Comparison of ENCODE assay signal across 13 mouse cellular contexts in genomic region chr6:115072024-115072423, GRCm38 (mm10). TPM values are rescaled to one million over a fixed set of nuclear protein-coding genes. Genes with fewer than 3 reads are reported as not detected.
DNase-seq lines count a peak whose midpoint lies in the region; ATAC-seq and TF ChIP-seq lines count a peak whose summit lies in the region.
"Had no signal": no experiment of that assay in that cellular context is flagged by ENCODE, and none has a peak within 500 bp of the region (broad histone marks: within the 10 kb centered on the region; RNA-seq: fewer than 3 reads in every experiment).

No protein-coding gene starts in this region.

- H3K4me1 ChIP-seq in hindbrain, embryonic 16.5 days (ENCODE audit: control insufficient read depth, insufficient read depth, low read depth, low read length), result no peaks in the 10 kb centered on the region; the same call in 1 of the 2 replicates
- no peaks in the 10 kb centered on the region for H3K4me1 ChIP-seq in hindbrain, embryonic 14.5 days (replicated peaks; ENCODE audit: control insufficient read depth, insufficient read depth, low read length)
- H3K4me1 ChIP-seq: neural tube, embryonic 13.5 days had no signal

- no peak overlapping the region for H3K4me3 ChIP-seq in hindbrain, embryonic 16.5 days (ENCODE audit: low read length)
- H3K4me3 ChIP-seq in hindbrain, embryonic 14.5 days (replicated peaks; ENCODE audit: low read length), result no peak overlapping the region
- H3K4me3 ChIP-seq: erythroblast, embryonic 14.5 days; limb, embryonic 12.5 days; megakaryocyte, embryonic 14.5 days; neural tube, embryonic 13.5 days had no signal

- TF ChIP-seq CTCF in brain, embryonic 14.5 days (IDR thresholded peaks at IDR 0.05; ENCODE audit: borderline replicate concordance, extremely low read depth, insufficient read depth, insufficient read length), result no peak

- H3K9me3 ChIP-seq in hindbrain, embryonic 16.5 days (ENCODE audit: control insufficient read depth, low read length), result no peaks in the 10 kb centered on the region
- H3K9me3 ChIP-seq in hindbrain, embryonic 14.5 days (ENCODE audit: control insufficient read depth, low read length), result no peaks in the 10 kb centered on the region
- H3K9me3 ChIP-seq: limb, embryonic 12.5 days; megakaryocyte, embryonic 14.5 days; neural tube, embryonic 13.5 days had no signal

- peak; percentile 54 for ATAC-seq in hindbrain, embryonic 16.5 days
- no peak for ATAC-seq in hindbrain, embryonic 14.5 days (ENCODE audit: low FRiP score)

- TF ChIP-seq POLR2A in brain, embryonic 14.5 days (IDR thresholded peaks at IDR 0.05; ENCODE audit: borderline replicate concordance, extremely low read depth, insufficient read depth, insufficient read length, poor library complexity, severe bottlenecking), result no peak

- H3K27ac ChIP-seq in hindbrain, embryonic 16.5 days (ENCODE audit: low read depth, low read length), result no peak overlapping the region
- no peak overlapping the region for H3K27ac ChIP-seq in hindbrain, embryonic 14.5 days
- H3K27ac ChIP-seq: limb, embryonic 12.5 days; neural tube, embryonic 13.5 days had no signal

- DNase-seq in hindbrain, embryonic 14.5 days (ENCODE audit: low spot score), result no peak
- DNase-seq in right cerebral cortex, adult 2 months (ENCODE audit: low spot score in 2 of 2), result peak; percentile 41 to 48
- no peak for DNase-seq in right cerebral cortex, postnatal 25 days
- peak; percentile 76 for DNase-seq in brain, embryonic 14.5 days (ENCODE audit: low read depth)
- peak; percentile 22 for DNase-seq in lung, postnatal 36 days
- DNase-seq in kidney, postnatal 4 days, result no peak
- no peak for DNase-seq in cerebellum, adult 9-10 months
- DNase-seq: kidney, adult 2 months had no signal

- no peaks in the 10 kb centered on the region for H3K27me3 ChIP-seq in hindbrain, embryonic 16.5 days (replicated peaks; ENCODE audit: control insufficient read depth, insufficient read depth, low read length)
- H3K27me3 ChIP-seq in hindbrain, embryonic 14.5 days (ENCODE audit: control insufficient read depth, insufficient read depth, low read length), result no peaks in the 10 kb centered on the region
- H3K27me3 ChIP-seq: limb, embryonic 12.5 days; neural tube, embryonic 13.5 days had no signal

- H3K36me3 ChIP-seq in hindbrain, embryonic 16.5 days (ENCODE audit: control insufficient read depth, insufficient read depth, low read length), result no peaks in the 10 kb centered on the region
- H3K36me3 ChIP-seq in hindbrain, embryonic 14.5 days (replicated peaks; ENCODE audit: control insufficient read depth, insufficient read depth), result no peaks in the 10 kb centered on the region
- H3K36me3 ChIP-seq: limb, embryonic 12.5 days; neural tube, embryonic 13.5 days had no signal

- no peak overlapping the region for H3K9ac ChIP-seq in hindbrain, embryonic 16.5 days (ENCODE audit: low read depth, low read length)
- no peak overlapping the region for H3K9ac ChIP-seq in hindbrain, embryonic 14.5 days
- H3K9ac ChIP-seq: limb, embryonic 12.5 days; neural tube, embryonic 13.5 days had no signal

- WGBS in hindbrain, embryonic 16.5 days, result 56% methylated on average over 2 of the region's 2 CpGs
- WGBS in hindbrain, embryonic 14.5 days, result 71% methylated on average over 2 of the region's 2 CpGs

- no peak overlapping the region for H3K4me2 ChIP-seq in hindbrain, embryonic 16.5 days (ENCODE audit: low read length)
- no peak overlapping the region for H3K4me2 ChIP-seq in hindbrain, embryonic 14.5 days (replicated peaks)
- H3K4me2 ChIP-seq: limb, embryonic 12.5 days; neural tube, embryonic 13.5 days had no signal

RNA-seq across cellular contexts. Expression of gene Tamm41, which starts 34.3 kb away (rescaled TPM):
- 46.7 and 48.6 TPM in 2 replicates for polyA plus RNA-seq in hindbrain, embryonic 16.5 days (2015; fragmentation: Nextera tagmentation; extraction: Ambion mirVana)
- polyA plus RNA-seq in hindbrain, embryonic 14.5 days (2014; fragmentation: Nextera tagmentation; extraction: Ambion mirVana), result 51.8 and 53.8 TPM in 2 replicates
- polyA plus RNA-seq in brain, embryonic 14.5 days (2012; rRNA removed), result 38.6 and 46.8 TPM in 2 replicates

Comparison
In these comparisons a context has a peak if more than half of its experiments do, and no peak if none do; other contexts are left out.
1. DNase-seq: peak in right cerebral cortex, adult 2 months (2 of 2), brain, embryonic 14.5 days (single experiment) and lung, postnatal 36 days (single experiment); none in hindbrain, embryonic 14.5 days (single experiment), right cerebral cortex, postnatal 25 days (single experiment), kidney, postnatal 4 days (0 of 2) and cerebellum, adult 9-10 months (single experiment).